Mouse (Mus musculus) stomach, embryonic 14.5 days (tissue): Measurements from ENCODE around the gene Gm20388. TPM values are rescaled to one million over a fixed set of nuclear protein-coding genes. Genes with fewer than 3 reads are reported as not detected.

Experiments used
- ATAC-seq: fragments of 200-750 bp; cut with Nextera tagmentation; 2 replicates; pipeline ENCODE4 v1.8.0; 2017; ENCODE audit warnings: low read depth, moderate TSS enrichment; ENCODE audit not compliant: insufficient number of reproducible peaks, insufficient read depth, low FRiP score
- H3K27ac ChIP-seq: fragments of 300-500 bp; sonication (generic); 2 replicates; pipeline ENCODE4 v1.5.1; 2014; ENCODE audit warnings: mild to moderate bottlenecking, low read length, moderate library complexity, mixed read lengths
- H3K27me3 ChIP-seq: fragments of 300-500 bp; sonication (generic); 2 replicates; pipeline ENCODE4 v1.6.1; 2014; ENCODE audit warnings: low read length, control low read depth, mixed read lengths; ENCODE audit not compliant: control insufficient read depth, insufficient read depth
- H3K36me3 ChIP-seq: fragments of 300-500 bp; sonication (generic); 2 replicates; pipeline ENCODE4 v1.6.1; 2014; ENCODE audit warnings: mild to moderate bottlenecking, control low read depth, low read length, moderate library complexity, mixed read lengths; ENCODE audit not compliant: control insufficient read depth, insufficient read depth
- H3K4me1 ChIP-seq: fragments of 300-500 bp; sonication (generic); 2 replicates; pipeline ENCODE4 v1.6.1; 2014; ENCODE audit warnings: low read length, control low read depth, mixed read lengths; ENCODE audit not compliant: control insufficient read depth, insufficient read depth
- H3K4me2 ChIP-seq: fragments of 300-500 bp; sonication (generic); replicated peaks from 2 replicates; pipeline ENCODE4 v1.6.1; 2014; ENCODE audit warnings: low read depth, low read length, control low read depth
- H3K4me3 ChIP-seq: fragments of 300-500 bp; sonication (generic); 2 replicates; pipeline ENCODE4 v1.5.1; 2014; ENCODE audit warnings: low read depth, low read length, control low read depth
- H3K9ac ChIP-seq: fragments of 300-500 bp; sonication (generic); replicated peaks from 2 replicates; pipeline ENCODE4 v1.6.1; 2014; ENCODE audit warnings: low read depth, mild to moderate bottlenecking, control low read depth, low read length, moderate library complexity, mixed read lengths
- H3K9me3 ChIP-seq: fragments of 300-500 bp; sonication (generic); 2 replicates; pipeline ENCODE4 v1.6.1; 2016; ENCODE audit warnings: low read depth, low read length, control low read depth; ENCODE audit not compliant: control insufficient read depth
- WGBS: fragments of 180-500 bp; shearing (Covaris S2); extraction: QIAGEN DNeasy Blood & Tissue Kit; methylation state at CpG from one replicate; pipeline ENCODE4 v1.1.7; 2014; 5-methylcytosine and 5-hydroxymethylcytosine counted together
- polyA plus RNA-seq: library from polyadenylated mRNA; unstranded; fragments of >200 nt; fragmentation: Nextera tagmentation; extraction: Ambion mirVana; gene quantifications from 2 replicates; pipeline ENCODE4 v1.2.1, GENCODE M21; 2014

Gene Gm20388
- polyA plus RNA-seq, 1 experiment from 2014 or later, result 11.4 TPM

DNA sequence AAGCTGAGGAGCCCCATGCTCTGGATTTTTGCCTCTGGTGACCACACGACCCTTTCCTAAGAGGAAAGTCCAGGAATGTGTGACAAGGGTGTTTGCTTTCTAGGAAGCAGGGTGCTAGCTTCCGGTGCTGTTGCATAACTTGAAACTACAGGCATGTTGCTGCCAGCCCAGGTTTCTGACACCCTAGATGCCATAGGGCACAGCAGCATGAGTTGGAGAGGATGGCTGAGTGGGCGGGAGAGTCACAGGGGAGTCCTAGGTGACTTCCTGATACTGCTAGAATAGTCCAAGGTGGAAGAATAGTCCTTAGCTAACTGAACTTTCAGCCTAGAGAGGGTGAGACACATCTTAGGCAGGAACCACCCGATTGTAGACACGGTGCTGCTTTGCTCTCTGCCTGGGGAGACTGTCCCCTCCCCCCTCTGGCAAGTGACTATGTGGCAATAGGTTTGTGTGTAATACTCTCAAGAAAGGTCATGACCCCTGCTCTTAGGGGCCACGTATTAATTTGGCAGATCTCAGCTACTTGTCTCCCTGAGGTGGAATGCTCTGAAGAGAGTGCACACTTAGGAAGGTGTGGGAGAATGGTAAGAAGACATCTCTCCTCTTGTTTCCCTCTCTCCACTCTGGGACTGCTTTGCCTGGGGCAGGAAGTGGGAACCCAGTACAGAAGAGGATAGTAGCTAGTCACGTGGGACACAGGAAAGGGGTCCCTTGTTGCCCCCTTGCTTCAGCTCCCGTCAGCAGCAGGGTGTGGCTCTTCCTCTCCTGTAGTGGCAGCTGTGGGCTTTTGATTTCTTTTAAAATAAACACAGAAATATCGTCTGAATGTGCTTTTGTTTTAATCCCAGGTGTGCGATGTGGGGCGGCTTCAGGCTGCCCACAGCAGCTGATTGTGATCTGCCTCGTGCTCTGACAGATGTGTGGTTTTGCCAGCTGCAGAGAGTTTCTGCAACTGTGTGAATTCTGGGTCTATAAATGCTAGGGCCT lies 2553.3 kb downstream of the Gm20388 start:
- no peak for ATAC-seq

DNA sequence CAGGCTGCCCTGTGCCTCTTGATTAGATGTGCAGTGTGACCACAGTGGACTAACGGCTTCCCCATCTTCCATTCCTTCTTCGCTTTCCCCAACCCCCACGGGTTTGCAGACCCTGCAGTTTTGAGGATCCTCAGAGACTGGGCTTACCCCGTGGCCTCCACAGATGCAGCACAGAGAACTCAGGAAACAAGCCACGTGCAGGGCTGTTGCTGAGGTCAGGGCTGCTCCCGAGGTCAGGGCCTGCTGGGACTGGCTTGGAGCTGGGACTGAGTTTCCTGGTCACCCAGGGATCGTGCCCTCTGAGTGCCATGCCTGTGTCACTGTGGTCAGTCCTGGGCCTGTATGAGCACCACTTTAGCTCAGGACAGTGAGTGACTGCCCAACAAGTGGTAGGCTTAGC lies 2554.3 kb downstream of the Gm20388 start:
- no peak overlapping the region for H3K9ac ChIP-seq
- H3K4me2 ChIP-seq, result no peak overlapping the region
- H3K4me3 ChIP-seq, result no peak overlapping the region
- H3K4me1 ChIP-seq, result peaks cover 10% of the 10 kb centered on the region; the same call in 1 of the 2 replicates
- WGBS, result 67% methylated on average over 7 of the region's 7 CpGs
- no peak for ATAC-seq
- no peaks in the 10 kb centered on the region for H3K9me3 ChIP-seq
- peaks cover 10% of the 10 kb centered on the region for H3K27me3 ChIP-seq
- H3K27ac ChIP-seq, result no peak overlapping the region
- H3K36me3 ChIP-seq, result peaks cover 28% of the 10 kb centered on the region

More for the DNA sequence above, 2553.3 kb downstream of the Gm20388 start:
- Histone ChIP-seq H3K4me3 (no peak overlapping the region), H3K27ac (no peak overlapping the region), H3K4me1 (peaks cover 10% of the 10 kb centered on the region; the same call in 1 of the 2 replicates), H3K9me3 (no peaks in the 10 kb centered on the region), H3K9ac (no peak overlapping the region), H3K4me2 (no peak overlapping the region), H3K36me3 (peaks cover 27% of the 10 kb centered on the region), H3K27me3 (peaks cover 17% of the 10 kb centered on the region)
- WGBS, result 35% methylated on average over 12 of the region's 12 CpGs

DNA sequence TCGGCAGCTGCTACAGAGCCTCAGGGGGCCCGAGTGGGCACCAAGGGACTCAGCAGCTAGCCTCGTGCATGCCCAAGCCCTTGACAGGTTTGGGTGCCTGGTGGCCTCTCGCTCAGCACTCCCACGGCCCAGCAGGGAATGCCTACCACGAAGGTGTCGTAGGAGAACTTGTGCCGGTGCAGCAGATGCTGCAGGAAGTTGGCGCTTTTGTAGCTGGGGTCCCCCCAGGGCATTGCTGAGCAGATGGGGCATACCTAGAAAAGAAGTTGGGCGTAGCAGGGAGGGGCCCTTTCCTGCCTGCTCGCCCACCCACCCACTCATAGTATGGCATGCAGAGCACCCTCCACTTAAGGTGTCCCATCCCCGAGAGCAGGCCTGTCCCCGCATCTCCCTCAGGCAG lies 2557.2 kb downstream of the Gm20388 start:
- Histone ChIP-seq H3K27ac (no peak overlapping the region), H3K36me3 (peaks cover 34% of the 10 kb centered on the region), H3K27me3 (no peaks in the 10 kb centered on the region), H3K9ac (no peak overlapping the region), H3K4me1 (no peaks in the 10 kb centered on the region), H3K4me2 (no peak overlapping the region), H3K4me3 (no peak overlapping the region), H3K9me3 (no peaks in the 10 kb centered on the region)
- no peak for ATAC-seq
- WGBS, result 89% methylated on average over 13 of the region's 13 CpGs

DNA sequence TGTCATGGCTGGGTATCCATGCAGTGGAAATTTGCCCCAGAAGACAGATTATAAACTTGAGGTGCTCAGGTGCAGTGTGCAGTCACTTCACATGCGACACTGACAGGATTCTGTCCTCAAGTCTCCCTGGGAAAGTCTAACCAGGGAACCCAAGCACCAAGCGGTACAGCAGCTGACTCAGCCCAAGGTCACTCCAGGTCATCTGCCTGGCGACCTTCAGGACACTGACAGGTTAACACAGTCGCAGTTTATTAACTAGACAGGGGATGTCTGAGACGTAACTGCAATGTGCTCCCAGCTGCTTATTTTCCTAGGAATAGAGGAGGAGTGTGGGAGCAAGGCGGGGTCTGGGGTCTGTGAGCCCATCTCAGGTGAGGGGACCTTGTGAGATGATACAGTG lies 2558.8 kb downstream of the Gm20388 start:
- no peak for ATAC-seq
- WGBS, result 80% methylated on average over 6 of the region's 6 CpGs
- no peak overlapping the region for H3K4me3 ChIP-seq
- no peak overlapping the region for H3K9ac ChIP-seq
- no peaks in the 10 kb centered on the region for H3K9me3 ChIP-seq
- no peak overlapping the region for H3K27ac ChIP-seq
- H3K4me1 ChIP-seq, result no peaks in the 10 kb centered on the region
- H3K4me2 ChIP-seq, result no peak overlapping the region
- peaks cover 39% of the 10 kb centered on the region for H3K36me3 ChIP-seq
- H3K27me3 ChIP-seq, result no peaks in the 10 kb centered on the region

DNA sequence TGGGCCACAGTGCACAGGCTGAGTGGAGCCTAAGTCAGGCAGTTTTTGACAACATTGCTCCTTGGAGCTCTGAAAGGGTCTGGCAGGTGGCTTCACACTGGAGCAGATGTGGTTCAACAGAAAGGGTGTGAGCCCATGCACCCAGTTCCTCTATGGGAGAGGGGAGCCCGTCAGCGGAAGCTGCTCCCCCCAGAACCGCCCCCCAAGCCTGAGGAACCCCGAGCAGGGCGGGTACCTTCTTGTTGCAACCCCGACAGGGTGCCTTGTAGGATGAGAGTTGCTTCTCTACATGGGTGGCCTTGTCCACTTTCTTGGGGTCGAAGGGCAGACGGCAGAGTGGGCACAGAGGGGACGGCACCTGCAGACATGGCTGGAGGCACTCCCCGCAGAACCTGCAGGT lies 2559.3 kb downstream of the Gm20388 start:
- no peak for ATAC-seq
- Histone ChIP-seq H3K4me2 (no peak overlapping the region), H3K4me1 (peaks cover 3% of the 10 kb centered on the region; the same call in 1 of the 2 replicates), H3K9ac (no peak overlapping the region), H3K9me3 (no peaks in the 10 kb centered on the region), H3K36me3 (peaks cover 39% of the 10 kb centered on the region), H3K4me3 (no peak overlapping the region), H3K27ac (no peak overlapping the region), H3K27me3 (no peaks in the 10 kb centered on the region)
- WGBS, result 82% methylated on average over 10 of the region's 10 CpGs

DNA sequence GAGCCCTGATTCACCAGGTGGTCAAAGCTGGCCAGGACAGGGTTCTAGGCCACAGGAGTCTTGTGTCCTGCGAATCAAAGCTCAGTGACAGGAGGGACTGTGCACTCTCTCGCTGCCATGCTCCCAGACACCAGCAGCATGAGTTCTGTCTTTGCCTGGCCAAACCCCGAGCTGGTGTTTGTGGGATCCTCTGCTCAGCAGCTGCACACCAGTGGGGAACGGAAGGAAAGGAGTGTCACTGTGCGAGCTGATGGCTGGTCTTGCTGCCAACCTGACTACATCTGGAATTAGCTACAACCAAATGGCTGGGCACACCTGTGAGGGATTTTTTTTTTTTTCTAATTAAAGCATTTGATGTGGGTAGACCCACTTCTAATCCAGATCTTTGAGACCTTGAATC lies 2560.1 kb downstream of the Gm20388 start:
- Histone ChIP-seq H3K4me3 (no peak overlapping the region), H3K9ac (no peak overlapping the region), H3K36me3 (peaks cover 36% of the 10 kb centered on the region), H3K4me2 (no peak overlapping the region), H3K9me3 (no peaks in the 10 kb centered on the region), H3K27ac (no peak overlapping the region), H3K27me3 (no peaks in the 10 kb centered on the region), H3K4me1 (peaks cover 3% of the 10 kb centered on the region; the same call in 1 of the 2 replicates)
- 87% methylated on average over 5 of the region's 5 CpGs for WGBS
- ATAC-seq, result no peak

DNA sequence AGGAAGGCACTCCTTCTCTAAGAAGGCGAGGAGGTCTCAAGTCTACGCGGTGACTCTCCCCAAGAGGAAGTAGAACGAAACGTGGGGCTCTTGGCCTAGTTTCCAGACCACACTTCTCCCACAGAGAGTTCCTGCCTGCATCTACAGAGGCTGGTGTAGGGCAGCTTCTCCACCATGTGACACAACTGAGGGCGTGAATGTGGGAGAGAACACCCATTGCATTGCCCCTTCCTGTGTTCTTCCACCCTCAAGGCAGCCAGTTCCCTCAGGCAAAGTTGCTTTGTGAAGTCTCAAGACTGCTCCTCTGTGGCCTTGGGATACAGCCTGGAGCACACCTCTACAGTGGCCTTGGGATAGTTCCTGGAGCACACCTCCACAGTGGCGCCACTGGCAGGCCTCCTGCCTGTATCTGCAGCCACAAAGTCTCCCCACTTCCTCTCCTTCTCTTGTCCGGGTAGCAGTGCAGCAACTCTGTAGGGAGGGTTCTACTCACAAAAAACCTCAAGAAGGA lies 2563.3 kb downstream of the Gm20388 start:
- Histone ChIP-seq H3K36me3 (peaks cover 13% of the 10 kb centered on the region), H3K27me3 (no peaks in the 10 kb centered on the region), H3K9me3 (no peaks in the 10 kb centered on the region), H3K4me2 (no peak overlapping the region), H3K4me1 (peaks cover 9% of the 10 kb centered on the region), H3K27ac (no peak overlapping the region), H3K4me3 (no peak overlapping the region), H3K9ac (no peak overlapping the region)
- 90% methylated on average over 8 of the region's 8 CpGs for WGBS
- no peak for ATAC-seq

DNA sequence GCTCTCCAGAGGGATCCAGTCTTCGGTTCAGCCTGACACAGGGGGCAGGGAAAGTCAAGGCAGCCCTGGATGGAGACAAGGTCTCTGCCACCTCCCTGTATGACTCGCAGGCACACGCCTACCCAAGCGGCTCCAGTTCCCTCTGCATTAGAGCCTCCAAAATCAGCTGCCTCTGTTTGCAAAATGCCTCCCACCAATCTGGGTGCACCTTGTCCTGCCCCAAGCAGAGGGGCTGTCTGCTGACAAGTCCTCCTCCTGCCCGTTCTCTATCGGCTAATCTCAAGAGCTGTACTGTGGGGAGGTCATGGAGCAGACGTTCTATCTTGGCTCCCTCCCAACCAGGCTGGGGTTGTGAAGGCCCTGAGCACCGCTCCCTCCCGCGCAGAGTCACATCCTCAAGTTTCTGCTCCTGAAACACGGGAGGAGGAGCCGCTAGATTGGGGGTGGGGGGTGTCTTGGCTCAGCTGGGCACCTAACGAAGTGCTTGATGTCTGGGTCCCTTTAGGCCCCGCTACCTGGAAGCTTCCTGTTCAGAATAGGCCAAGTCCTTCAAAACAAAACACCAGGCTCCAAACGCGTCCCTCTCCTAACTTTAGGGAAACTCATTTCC lies 2564.4 kb downstream of the Gm20388 start:
- peaks cover 19% of the 10 kb centered on the region for H3K36me3 ChIP-seq

More for the DNA sequence above, 2564.4 kb downstream of the Gm20388 start:
- H3K4me3 ChIP-seq, result peak overlapping the region; percentile 59
- no peaks in the 10 kb centered on the region for H3K27me3 ChIP-seq
- H3K9me3 ChIP-seq, result no peaks in the 10 kb centered on the region
- WGBS, result 8% methylated on average over 16 of the region's 16 CpGs
- H3K9ac ChIP-seq, result peak overlapping the region; percentile 58
- no peak for ATAC-seq
- H3K4me1 ChIP-seq, result peaks cover 9% of the 10 kb centered on the region
- peak overlapping the region; percentile 83 for H3K4me2 ChIP-seq
- H3K27ac ChIP-seq, result peak overlapping the region; percentile 8; the same call in 1 of the 2 replicates
